Mouse (Mus musculus) cerebellum, postnatal 25 days (tissue): ENCODE measurements around the gene Car5a.

Experiments
- DNase-seq, 2 experiments: peaks; one replicate each; pipeline ENCODE4 v3.0.0; 2021; ENCODE audit warnings: mixed read lengths in 2 of 2

Car5a gene

GRCm38 (mm10) chr8:121954981-121955555 is 10.4 kb upstream of the Car5a start:
- no peak for DNase-seq

- DNase-seq: no peak
Observed at GRCm38 (mm10) chr8:121953821-121954545, 9.3 kb upstream of the Car5a start.

- no peak for DNase-seq
Observed at GRCm38 (mm10) chr8:121952800-121953199, 8.1 kb upstream of the Car5a start.

GRCm38 (mm10) chr8:121952122-121952521 is 7.4 kb upstream of the Car5a start:
- DNase-seq: no peak

GRCm38 (mm10) chr8:121951656-121952009 is 6.9 kb upstream of the Car5a start:
- no peak for DNase-seq

GRCm38 (mm10) chr8:121950749-121951655 is 6.3 kb upstream of the Car5a start:
- DNase-seq: peak; percentile 73 to 83

GRCm38 (mm10) chr8:121949941-121950748 is 5.4 kb upstream of the Car5a start:
- DNase-seq: peak; percentile 99 to 100

GRCm38 (mm10) chr8:121949222-121949800 is 4.6 kb upstream of the Car5a start, which contains the start of gene Banp:
Gene Banp, plus strand, starts transcription at chr8:121949750.
- no peak for DNase-seq

- no peak for DNase-seq
Observed at GRCm38 (mm10) chr8:121948321-121949145, 3.8 kb upstream of the Car5a start.

- DNase-seq: peak; percentile 71 to 85
Observed at GRCm38 (mm10) chr8:121947753-121948141, 3.0 kb upstream of the Car5a start.

GRCm38 (mm10) chr8:121947047-121947752 is 2.5 kb upstream of the Car5a start:
- DNase-seq: peak in 1 of 2 experiments; percentile 48

GRCm38 (mm10) chr8:121946351-121946750 is 1.6 kb upstream of the Car5a start:
- no peak for DNase-seq

- no peak for DNase-seq
Observed at GRCm38 (mm10) chr8:121943716-121944115, 988 bp downstream of the Car5a start.

GRCm38 (mm10) chr8:121943057-121943540 is 1.6 kb downstream of the Car5a start:
- DNase-seq: no peak

GRCm38 (mm10) chr8:121938732-121939131 is 6.0 kb downstream of the Car5a start:
- no peak for DNase-seq

GRCm38 (mm10) chr8:121936391-121936790 is 8.3 kb downstream of the Car5a start:
- DNase-seq: no peak

- peak; percentile 78 to 87 for DNase-seq
Observed at GRCm38 (mm10) chr8:121935341-121936294, 9.1 kb downstream of the Car5a start.

- no peak for DNase-seq
Observed at GRCm38 (mm10) chr8:121934923-121935322, 9.8 kb downstream of the Car5a start.

GRCm38 (mm10) chr8:121934506-121934905 is 10.2 kb downstream of the Car5a start:
- DNase-seq: peak; percentile 32 to 46
